29 mouse cellular contexts compared by ENCODE assay signal in the genomic region with DNA sequence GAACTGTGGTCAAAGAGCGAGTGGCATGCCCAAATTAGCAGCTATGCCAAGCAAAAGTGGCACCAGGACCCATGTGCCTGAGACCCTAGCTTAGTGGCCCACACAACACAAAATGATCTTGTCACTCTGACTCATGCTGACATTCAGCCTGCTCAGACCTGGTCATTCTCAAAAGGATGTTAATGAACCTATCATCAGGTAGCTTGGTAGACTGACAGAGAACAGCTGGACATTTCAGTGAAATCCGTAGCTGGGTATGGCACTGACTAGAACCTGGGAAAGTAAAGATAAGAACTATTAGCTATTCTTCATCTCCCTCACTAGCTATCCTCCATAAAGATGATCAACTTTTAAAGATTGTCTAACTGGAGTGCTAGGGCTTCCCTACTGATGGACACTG.
"Had no signal": no experiment of that assay in that cellular context is flagged by ENCODE, and none has a peak within 500 bp of the region (broad histone marks: within the 10 kb centered on the region; RNA-seq: fewer than 3 reads in every experiment).

No protein-coding gene starts in this region.

- DNase-seq: left cerebral cortex, postnatal 4 days; liver; liver, embryonic 13.5 days; liver, postnatal 0 days; lung, adult 18-20 months; lung, adult 2 months; lung, embryonic 14.5 days; lung, postnatal 10 days; lung, postnatal 14 days; lung, postnatal 36 days; lung, postnatal 4 days; midbrain, embryonic 14.5 days had no signal

- H3K9ac ChIP-seq: limb, embryonic 12.5 days; limb, embryonic 13.5 days; limb, embryonic 15.5 days; liver, embryonic 12.5 days; liver, embryonic 13.5 days; liver, embryonic 14.5 days; liver, embryonic 15.5 days; liver, postnatal 0 days; lung, embryonic 14.5 days; lung, embryonic 15.5 days; midbrain, embryonic 12.5 days; neural tube, embryonic 12.5 days had no signal

- ATAC-seq: liver, embryonic 12.5 days; liver, postnatal 0 days; lung, postnatal 0 days had no signal

- H3K4me1 ChIP-seq: limb, embryonic 10.5 days; limb, embryonic 12.5 days; limb, embryonic 13.5 days; limb, embryonic 15.5 days; liver, embryonic 12.5 days; liver, embryonic 13.5 days; liver, embryonic 15.5 days; lung, embryonic 15.5 days; megakaryocyte, embryonic 14.5 days; midbrain, embryonic 10.5 days; midbrain, embryonic 12.5 days had no signal

- H3K4me2 ChIP-seq: limb, embryonic 12.5 days; limb, embryonic 13.5 days; limb, embryonic 15.5 days; liver, embryonic 11.5 days; liver, embryonic 12.5 days; liver, embryonic 13.5 days; liver, embryonic 15.5 days; lung, embryonic 14.5 days; lung, embryonic 15.5 days; midbrain, embryonic 12.5 days; neural tube, embryonic 12.5 days had no signal

- H3K9me3 ChIP-seq: limb, embryonic 10.5 days; limb, embryonic 12.5 days; limb, embryonic 13.5 days; limb, embryonic 15.5 days; liver, embryonic 12.5 days; liver, embryonic 13.5 days; liver, embryonic 15.5 days; lung, embryonic 15.5 days; midbrain, embryonic 10.5 days; midbrain, embryonic 12.5 days; neural tube, embryonic 12.5 days had no signal

- H3K4me3 ChIP-seq: left cerebral cortex, adult 2 months; limb, embryonic 10.5 days; limb, embryonic 12.5 days; limb, embryonic 13.5 days; limb, embryonic 15.5 days; liver, embryonic 12.5 days; liver, embryonic 13.5 days; liver, embryonic 15.5 days; lung, embryonic 15.5 days; megakaryocyte, embryonic 14.5 days; midbrain, embryonic 10.5 days; midbrain, embryonic 12.5 days; myocyte; neural tube, embryonic 12.5 days had no signal

- H3K36me3 ChIP-seq: limb, embryonic 10.5 days; limb, embryonic 12.5 days; limb, embryonic 13.5 days; limb, embryonic 15.5 days; liver, embryonic 12.5 days; liver, embryonic 13.5 days; liver, embryonic 15.5 days; lung, embryonic 15.5 days; midbrain, embryonic 10.5 days; midbrain, embryonic 12.5 days; neural tube, embryonic 12.5 days had no signal

- H3K27me3 ChIP-seq: liver, embryonic 12.5 days; liver, embryonic 13.5 days; liver, embryonic 15.5 days; lung, embryonic 15.5 days; megakaryocyte, embryonic 14.5 days; neural tube, embryonic 12.5 days had no signal

- H3K27ac ChIP-seq: left cerebral cortex, adult 2 months; limb, embryonic 10.5 days; limb, embryonic 12.5 days; limb, embryonic 13.5 days; limb, embryonic 15.5 days; liver, embryonic 12.5 days; liver, embryonic 13.5 days; liver, embryonic 14.5 days; liver, embryonic 15.5 days; lung, embryonic 15.5 days; macrophage; midbrain, embryonic 10.5 days; midbrain, embryonic 12.5 days; neural tube, embryonic 12.5 days had no signal
